Mouse (Mus musculus) Muller cell, postnatal 12 days (primary cell): ENCODE data around the gene Dusp19.

Source experiments
- DNase-seq: peaks from one replicate; pipeline ENCODE4 v3.0.0-alpha.2; 2015; ENCODE audit errors: inconsistent ontology term

Dusp19 gene

DNA sequence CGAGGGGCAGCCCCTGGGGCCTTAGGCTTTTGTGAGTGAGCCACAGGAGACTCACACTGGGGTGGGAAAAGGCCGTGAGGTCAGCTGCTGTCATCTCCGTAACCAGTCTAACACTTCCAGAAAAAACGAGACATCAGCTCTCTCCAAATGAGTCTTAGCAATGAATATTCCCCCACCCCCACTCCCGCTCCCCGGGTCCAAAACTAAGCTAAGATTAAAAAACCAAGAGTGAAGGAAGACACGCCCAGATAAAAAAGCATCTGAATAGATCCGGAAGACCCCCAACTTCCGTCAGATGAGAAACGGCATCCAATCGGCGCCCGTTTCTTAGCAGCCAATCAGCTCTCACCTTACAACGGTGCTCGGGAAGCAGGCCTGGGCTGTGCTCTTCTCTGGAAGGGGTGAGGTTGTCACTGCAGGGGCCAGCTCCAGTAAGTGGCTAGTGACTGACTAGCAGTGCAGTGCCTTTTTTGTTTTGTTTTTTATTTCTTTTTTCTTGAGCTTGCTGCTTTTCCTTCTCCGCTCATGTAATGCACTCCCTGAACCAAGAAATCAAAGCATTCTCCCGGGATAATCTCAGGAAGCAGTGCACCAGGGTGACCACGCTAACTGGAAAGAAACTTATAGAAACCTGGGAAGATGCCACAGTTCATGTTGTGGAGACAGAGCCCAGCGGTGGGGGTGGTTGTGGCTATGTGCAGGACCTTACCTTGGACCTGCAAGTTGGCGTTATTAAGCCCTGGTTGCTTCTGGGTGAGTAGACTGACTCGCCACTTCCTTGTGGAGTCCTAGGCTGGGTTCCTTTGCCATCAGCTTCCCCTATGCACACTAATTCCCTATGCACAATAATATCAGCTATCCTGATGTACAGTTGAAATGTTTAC is at the start of gene Dusp19, which contains the start of gene Nup35:
Gene Dusp19 (plus strand): TSS at position 192 of the 884 bp plus-strand sequence.
Gene Nup35 (plus strand): TSS at position 383 of the 884 bp plus-strand sequence.
- DNase-seq, result peak; percentile 89

DNA sequence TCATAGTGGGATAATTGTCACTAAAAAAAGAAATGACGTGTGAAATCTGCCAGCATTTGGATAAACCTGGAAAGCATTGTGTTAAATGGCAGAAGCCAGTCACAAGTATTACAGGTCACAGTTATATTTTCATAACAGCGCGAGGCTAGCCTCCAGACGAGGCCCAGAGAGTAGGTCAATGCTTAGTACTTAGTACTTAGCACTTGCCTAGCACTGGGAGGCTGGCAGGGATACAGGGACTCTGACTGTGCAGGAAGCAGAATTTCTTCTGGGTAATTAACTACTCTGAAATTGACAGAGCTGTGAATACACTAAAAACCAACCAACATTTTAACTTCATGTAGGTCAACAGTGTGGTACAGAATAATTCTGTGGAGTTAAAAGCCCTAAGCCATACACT is 49.4 kb upstream of the Dusp19 start:
- no peak for DNase-seq

DNA sequence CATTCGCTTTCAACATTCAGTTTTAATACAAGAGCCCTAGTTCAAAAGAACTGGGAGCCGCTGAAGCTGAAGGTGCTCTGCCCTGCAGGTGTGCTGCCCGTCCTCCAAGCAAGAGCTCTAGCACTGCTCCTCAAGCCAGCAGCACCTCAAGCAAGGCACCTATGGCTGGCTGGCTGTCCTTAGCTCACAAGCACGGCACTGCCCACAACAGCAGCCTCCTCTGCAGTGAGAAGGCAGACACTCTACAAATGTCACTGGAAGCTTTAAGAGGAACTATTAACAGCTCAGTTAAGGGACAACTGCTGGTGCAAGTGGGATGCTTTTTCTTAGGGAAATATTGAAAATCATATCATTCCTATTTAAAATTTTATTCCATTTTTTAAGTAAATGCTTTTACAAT is 46.2 kb upstream of the Dusp19 start:
- DNase-seq, result no peak

DNA sequence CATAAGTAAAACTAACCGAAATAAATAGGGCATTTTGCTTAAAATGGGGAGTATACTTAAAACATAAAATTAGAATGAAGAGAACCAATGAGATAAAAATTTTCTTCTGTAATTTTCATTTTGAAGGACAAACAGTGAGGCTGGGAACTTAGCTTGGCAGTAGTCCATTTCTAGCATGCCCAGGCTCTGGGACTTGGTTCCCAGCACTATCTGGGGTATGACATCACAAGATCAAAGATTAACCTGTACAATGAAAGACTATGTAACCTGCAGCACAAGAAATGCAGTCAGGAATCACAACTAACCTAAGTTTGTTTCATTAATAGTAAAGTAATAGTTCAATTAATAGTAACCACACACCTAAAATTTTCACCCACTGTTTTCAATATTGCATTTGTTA is 39.6 kb upstream of the Dusp19 start:
- no peak for DNase-seq

DNA sequence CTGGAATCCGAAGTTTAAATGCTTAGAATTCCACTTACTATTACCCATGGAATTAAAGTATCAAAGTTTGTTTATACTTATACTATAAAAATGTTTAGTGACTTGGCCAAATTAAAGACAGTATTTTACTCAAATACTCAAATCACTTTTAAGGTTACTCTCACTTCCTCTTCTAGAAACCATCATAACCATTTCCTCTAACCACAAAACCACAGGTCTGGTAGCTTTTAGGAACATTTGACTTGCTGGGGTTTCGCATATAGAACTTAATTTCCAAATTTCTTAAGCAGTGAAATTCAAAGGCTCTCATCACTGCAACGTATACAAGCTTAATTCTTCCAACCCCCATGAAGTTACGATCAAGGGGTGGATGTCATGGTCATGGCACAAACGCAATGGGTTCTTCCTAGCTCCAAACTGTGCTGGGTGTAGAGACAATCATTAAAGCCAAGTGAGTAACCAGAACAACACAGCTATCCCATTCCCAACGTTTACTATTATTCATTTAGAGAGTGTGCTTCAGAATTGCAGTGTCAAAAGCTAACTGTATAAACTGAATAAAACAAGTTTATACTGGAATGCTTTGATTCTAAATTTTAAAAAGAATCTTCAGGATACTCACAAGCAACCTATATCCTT is 37.5 kb upstream of the Dusp19 start:
- DNase-seq, result peak; percentile 33

DNA sequence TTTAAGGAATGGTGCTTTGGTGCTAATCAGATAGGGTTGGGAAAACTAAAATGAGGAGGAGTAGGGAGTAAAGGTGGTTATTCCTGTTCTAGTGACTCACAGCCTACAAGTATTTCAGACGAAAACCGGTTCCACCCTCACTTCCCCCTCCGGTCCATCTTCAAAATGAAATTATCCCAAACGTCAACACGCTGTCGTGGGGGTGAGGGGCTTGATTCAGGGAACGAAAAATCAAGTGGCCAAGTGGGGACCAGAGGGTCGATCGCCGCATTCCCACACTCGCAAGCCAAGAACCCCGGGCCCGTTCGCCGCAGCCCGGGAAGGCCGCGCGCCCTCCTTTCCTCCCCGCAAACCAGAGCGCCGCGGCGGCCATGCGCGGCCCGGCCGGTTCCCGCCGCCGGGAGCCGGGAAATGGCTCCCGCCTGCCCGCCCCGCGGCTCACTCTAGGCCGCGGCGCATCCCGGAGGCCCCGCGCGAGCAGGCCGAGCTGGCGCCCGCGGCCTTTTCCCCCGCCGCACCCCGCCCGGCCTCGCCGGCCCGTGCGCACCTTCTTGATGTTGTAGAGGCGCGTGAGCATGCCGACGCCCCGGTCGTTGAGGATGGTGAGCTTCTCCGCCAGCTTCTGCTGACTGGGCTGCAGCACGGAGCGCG is 36.4 kb upstream of the Dusp19 start:
- DNase-seq, result peak; percentile 48

DNA sequence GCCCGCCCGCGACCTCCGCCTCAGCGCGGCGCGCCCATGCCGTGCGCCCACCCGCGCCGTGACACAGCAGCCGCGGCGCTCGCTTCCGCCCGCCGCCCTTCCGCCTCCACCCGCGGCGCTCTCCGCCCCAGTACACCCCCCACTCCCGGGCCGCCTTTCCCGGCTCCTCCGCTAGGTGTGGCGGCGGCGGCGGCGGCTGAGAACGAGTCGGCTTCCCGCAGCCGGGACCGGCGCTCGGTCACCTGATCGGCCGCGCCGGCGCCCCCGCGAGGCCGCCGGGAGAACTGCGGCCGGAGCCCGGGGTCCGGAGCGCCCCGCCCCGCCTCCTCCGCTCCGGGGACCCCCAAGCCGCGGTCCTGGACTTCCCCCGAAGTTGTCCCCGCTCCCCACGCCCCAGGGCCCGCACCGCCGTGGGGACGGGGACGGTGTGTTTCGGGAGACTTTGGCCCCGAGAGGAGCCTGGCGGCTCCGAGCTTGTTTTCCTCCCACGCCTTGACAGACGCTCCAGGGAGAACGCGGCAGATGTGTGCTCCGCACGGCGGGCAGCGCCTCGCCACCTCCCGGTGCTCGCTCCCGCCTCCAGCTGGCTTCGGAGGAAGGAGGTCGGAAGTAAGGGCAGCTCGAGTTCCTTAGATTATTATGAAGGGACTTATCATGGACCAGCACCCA is 35.7 kb upstream of the Dusp19 start, which contains the start of gene Nckap1:
Gene Nckap1 (minus strand): TSS at position 338 of the 669 bp plus-strand sequence.
- DNase-seq, result peak; percentile 95

DNA sequence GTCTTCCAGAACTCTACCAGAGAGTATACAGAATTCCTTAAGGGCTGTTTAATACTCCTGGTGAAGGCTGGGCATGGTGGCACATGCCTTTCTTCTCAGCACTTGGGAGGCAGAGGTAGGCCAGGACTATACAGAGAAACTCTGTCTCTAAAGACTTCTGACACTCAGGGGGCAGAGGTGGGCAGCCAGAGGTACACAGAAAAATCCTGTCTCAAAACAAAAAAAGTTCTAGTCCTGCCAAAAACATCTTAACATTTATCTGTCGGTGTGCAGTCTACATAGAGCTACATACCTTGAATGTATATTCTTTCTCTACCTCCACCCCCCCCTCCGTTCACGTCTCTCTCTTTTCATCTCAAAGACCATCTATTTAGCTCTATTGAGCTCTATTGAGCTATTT is 34.5 kb upstream of the Dusp19 start:
- no peak for DNase-seq

DNA sequence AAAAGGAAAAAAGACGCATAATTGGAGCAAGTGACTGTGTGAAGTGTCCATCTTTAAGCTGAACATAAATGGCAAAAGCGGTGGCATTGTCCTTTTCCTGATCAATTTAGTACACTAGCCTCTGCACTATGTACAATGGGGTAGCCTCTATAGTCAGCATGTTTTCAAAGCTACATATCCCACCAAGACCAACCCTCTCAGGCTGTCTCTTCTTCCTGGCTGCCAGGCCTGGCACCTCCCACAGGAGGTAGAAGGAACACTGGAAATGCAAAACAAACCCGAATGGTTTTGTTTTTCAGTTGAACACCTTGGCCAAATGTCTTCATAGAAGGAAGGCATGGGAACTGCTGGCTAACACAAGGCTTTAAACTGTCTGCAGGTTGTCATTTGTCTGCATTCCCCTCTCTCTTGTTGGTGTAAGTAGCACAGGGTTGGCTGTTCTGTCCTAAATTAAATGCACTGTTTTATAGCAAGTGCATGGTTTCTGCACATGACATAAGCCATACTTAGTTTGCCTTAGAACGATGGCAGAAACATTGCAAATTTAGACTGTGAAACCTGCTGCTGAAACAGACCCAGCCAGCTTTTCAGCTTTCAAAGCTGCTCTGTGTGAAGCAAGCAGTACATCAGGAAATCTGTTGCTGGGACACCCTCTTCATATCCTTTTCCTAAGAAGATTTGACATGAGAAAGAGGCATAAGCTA is 22.5 kb upstream of the Dusp19 start:
- no peak for DNase-seq

DNA sequence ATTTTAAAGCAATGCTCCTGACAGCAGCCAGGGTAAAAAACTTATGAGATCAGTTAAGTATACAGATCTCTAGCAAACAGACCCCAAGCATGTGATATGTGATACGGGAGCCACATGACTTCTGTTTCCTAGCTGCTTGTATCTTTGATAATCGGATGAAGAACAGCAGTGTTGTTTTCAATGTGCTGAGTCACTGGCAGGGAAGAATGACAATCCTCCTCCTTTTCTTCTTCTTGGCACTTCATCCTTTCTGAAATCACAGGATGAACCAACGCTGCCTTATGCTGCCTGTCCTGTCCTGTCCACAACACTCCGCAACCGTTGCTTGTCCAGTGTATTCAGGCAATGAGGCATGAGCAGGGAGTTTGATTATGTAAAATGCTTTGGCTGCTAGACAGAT is 19.9 kb upstream of the Dusp19 start:
- DNase-seq, result peak; percentile 89

DNA sequence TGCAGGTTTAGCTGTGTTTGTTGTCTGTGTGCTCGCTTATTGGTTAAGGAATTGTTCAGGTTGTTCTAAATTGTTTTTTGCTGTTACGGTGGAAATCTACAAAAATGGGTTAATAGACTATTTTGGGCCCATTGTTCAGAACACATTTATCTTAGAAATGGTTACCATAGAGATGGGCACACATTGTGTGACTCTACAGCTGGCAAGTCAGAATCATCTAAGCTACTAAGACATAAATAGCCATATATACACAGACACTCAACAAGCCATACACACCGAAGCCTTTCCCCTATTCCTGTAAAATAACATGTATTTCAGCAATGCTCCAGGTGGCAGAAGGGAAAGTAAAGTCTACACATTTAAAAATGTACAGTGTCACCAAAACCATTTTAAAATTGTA is 17.0 kb upstream of the Dusp19 start:
- DNase-seq, result no peak

DNA sequence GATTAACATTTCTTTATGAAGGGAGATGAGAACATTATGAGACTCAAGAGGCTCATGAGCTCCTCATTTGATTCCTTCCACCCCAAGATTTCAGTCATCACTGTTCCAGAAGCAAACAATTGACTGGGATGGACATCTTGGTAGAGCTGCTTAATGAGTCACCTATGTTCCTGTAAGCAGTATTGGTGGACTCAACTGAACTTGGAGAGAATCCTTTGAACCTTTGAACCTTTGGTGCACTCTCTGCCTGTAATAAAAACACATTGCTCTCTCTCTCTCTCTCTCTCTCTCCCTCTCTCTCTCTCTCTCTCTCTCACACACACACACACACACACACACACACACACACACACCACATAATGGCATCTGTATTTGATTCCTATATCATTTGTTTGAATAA is 16.2 kb upstream of the Dusp19 start:
- no peak for DNase-seq

DNA sequence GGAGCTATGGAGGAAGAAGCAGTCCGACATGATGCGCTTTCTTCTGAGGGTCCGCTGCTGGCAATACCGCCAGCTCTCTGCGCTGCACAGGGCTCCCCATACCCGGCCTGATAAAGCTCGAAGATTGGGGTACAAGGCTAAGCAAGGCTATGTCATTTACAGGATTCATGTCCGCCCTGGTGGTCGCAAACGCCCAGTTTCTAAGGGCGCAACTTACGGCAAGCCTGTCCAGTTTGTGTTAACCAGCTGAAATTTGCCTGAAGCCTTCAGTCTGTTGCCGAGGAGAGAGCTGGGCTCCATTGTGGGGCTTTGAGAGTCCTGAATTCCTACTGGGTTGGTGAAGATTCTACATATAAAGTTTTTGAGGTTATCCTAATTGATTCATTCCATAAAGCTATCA is 14.1 kb upstream of the Dusp19 start:
- DNase-seq, result no peak

DNA sequence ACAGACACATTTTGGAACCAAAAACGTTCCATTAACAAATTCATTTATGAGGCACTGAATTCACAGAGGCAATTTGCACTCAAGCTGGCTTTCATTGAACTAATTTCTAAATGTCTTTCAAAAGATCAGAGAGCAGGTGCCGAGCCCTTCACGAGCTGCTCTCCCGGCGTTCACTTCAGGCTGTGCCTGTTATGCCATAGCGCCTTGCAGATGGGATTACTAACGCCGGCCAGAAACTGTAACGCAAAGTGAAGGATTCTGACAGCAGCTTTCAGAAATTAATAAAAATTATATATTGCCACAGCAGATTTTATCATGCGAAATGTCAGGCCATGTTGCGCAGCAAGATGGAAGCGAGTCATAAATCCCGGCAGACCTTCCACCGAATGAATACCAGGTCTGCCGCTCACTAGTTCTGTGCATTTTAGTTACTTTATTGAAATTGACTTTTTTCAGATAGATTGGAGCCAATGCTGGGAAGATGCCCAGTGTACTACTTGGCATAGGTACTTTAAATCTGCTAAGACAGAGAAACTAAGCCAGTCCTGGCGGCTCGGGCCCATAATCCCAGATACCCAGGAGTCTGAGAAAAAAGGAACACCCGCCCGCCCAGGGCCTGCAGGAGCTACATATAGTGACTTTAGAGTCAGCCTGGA is 12.9 kb upstream of the Dusp19 start:
- no peak for DNase-seq

DNA sequence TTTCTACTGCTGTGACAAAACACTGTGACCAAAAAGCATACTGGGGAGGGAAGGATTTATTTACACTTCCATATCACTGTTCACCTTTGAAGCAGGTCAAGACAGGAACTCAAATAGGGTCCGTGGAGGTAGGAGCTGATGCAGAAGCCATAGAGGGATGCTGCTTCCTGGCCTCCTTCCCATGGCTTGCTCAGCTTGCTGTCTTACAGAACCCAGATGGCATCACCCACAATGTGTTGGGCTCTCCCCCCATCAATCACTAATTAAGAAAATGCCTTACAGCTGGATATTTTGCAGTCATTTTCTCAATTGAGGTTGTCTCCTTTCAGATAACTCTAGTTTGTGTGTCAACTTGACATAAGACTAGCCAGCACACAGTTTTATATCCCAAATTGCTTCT is 4.6 kb upstream of the Dusp19 start:
- no peak for DNase-seq

DNA sequence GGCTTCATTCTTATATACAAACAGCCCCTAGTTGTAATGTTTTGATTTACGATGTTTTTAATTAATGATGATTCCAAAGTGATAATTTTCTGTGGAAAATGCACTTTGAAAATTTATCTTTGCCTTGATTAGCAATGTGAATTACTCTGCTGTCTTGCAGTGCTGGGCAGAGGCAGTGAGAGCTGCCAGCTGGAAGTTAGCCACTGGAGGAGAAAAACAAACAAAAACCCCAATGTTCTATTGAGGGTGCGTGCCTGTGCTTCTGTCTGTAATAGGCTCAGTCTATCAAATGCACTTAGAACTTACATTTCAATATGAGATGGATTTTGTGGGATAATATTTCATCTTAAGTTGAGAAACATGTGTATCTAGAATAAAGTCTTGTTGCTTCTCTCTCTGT is 4.0 kb upstream of the Dusp19 start:
- peak; percentile 36 for DNase-seq

DNA sequence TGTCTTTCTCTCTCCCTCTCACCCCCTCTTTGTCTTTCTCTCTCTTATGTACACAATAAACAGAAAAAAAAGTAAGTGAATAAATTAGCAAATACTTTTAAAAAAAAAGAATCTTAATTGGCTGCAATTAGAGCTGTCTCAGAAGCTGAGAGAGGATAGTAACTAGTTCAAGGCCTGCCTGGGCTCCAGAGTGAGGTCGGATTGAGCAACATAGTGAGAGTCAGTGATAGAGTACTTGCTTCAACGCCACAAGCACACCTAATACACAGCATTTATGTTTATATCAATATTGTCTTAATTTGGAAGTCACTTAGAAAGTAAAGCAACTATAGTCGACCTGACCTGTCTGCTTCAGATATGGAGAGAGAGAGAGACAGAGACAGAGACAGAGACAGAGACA is 2.1 kb downstream of the Dusp19 start:
- DNase-seq, result no peak

DNA sequence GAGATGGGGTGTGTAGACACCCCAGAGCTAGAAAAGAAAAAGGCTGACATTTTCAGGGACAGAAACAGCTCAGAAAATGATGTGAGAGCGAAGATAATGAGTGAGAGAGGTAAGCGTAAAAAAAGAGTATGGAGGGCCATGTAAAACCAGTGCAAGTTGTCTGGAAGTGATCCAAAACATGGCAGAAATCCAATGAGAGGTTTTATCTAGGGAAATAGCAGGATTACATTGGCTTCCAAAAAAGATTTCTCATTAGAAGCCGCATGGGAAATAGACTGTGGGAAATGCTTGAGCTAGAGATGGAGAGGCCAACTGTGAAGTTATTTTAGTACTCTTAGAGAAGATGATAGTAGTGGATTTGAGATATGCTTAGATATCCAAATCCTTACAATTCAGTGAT is 5.1 kb downstream of the Dusp19 start:
- no peak for DNase-seq

DNA sequence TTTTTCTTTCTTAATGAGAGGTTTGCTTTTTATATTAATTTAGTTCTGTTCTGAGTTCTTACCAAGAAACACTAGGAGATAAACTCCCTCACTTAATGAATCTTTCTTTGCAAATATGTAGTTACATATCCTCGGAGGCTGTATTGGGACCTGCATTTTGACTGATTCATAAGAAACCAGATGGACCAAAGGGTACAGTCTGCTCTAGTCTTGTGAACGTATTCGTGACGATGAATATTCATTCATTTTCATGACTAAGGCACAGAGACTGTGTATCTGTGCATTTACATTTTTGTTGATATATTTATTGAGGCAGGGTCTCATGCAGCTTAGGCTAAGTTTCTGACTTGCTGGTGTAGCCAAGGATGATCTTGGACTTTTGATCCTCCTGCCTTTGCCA is 7.7 kb downstream of the Dusp19 start:
- no peak for DNase-seq

DNA sequence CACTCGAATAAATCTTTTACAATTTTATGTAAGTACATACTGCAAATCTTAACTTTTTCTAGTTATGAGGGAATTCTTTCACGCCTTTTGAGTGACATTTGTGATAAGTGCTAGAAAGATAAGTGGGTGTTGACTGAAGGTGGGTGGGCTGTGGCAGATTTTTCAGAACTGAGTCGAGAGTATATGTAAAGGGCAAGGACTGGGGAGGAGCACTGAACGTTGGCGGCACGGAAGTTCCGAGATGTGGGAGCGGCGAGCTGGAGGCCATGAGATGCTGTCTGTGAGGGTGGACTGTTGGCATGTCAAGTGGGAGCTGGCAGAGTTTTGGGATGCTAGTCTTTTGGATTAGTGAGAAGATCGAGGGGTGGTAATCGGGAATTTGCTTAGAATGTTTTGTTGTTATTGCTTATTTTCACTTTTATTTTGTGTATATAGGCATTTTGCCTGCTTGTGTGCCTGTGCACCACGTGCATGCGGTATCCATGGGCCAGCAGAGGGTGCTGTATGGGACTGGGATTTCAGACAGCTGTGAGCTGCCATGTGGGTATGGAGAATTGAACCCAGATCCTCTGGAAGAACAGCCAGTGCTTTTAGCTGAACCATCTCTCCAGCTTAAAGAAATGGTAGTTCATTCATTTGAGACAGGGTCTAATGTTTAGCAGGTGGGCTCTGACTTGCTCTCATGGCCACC is 15.6 kb downstream of the Dusp19 start:
- no peak for DNase-seq
